Mouse (Mus musculus) spleen, adult 12 weeks (tissue): ENCODE measurements around the gene Gm20388.

Experiments used
- DNase-seq: peaks from one replicate; pipeline ENCODE4 v3.0.0; 2022; ENCODE audit warnings: low spot score

Gm20388 gene

GRCm38 (mm10) chr8:120513145-120513544 lies 602.5 kb downstream of the Gm20388 start:
- no peak for DNase-seq

- no peak for DNase-seq
Observed at GRCm38 (mm10) chr8:120513638-120514461, 603.2 kb downstream of the Gm20388 start.

GRCm38 (mm10) chr8:120515214-120515613 lies 604.6 kb downstream of the Gm20388 start:
- DNase-seq, result no peak

GRCm38 (mm10) chr8:120515650-120516049 lies 605.0 kb downstream of the Gm20388 start:
- DNase-seq, result no peak

GRCm38 (mm10) chr8:120516182-120516755 lies 605.6 kb downstream of the Gm20388 start:
- DNase-seq, result no peak

- no peak for DNase-seq
Observed at GRCm38 (mm10) chr8:120517666-120518410, 607.2 kb downstream of the Gm20388 start.

- no peak for DNase-seq
Observed at GRCm38 (mm10) chr8:120518736-120519534, 608.3 kb downstream of the Gm20388 start.

- no peak for DNase-seq
Observed at GRCm38 (mm10) chr8:120520287-120520686, 609.6 kb downstream of the Gm20388 start.

GRCm38 (mm10) chr8:120520707-120521590 lies 610.3 kb downstream of the Gm20388 start:
- no peak for DNase-seq

GRCm38 (mm10) chr8:120521591-120521965 lies 610.9 kb downstream of the Gm20388 start:
- DNase-seq, result no peak

GRCm38 (mm10) chr8:120523641-120524040 lies 613.0 kb downstream of the Gm20388 start:
- DNase-seq, result no peak

- no peak for DNase-seq
Observed at GRCm38 (mm10) chr8:120525135-120525534, 614.5 kb downstream of the Gm20388 start.

GRCm38 (mm10) chr8:120525832-120526231 lies 615.2 kb downstream of the Gm20388 start:
- DNase-seq, result no peak

- no peak for DNase-seq
Observed at GRCm38 (mm10) chr8:120526577-120526976, 615.9 kb downstream of the Gm20388 start.

- no peak for DNase-seq
Observed at GRCm38 (mm10) chr8:120528332-120528731, 617.7 kb downstream of the Gm20388 start.

- no peak for DNase-seq
Observed at GRCm38 (mm10) chr8:120529226-120529625, 618.6 kb downstream of the Gm20388 start.

GRCm38 (mm10) chr8:120530954-120531656 lies 620.5 kb downstream of the Gm20388 start:
- no peak for DNase-seq

- DNase-seq, result no peak
Observed at GRCm38 (mm10) chr8:120531775-120532516, 621.3 kb downstream of the Gm20388 start.

- DNase-seq, result no peak
Observed at GRCm38 (mm10) chr8:120532517-120533215, 622.0 kb downstream of the Gm20388 start.
